Mouse (Mus musculus) embryonic facial prominence, embryonic 13.5 days (tissue): ENCODE data around the gene Mylk2. TPM values are rescaled to one million over a fixed set of nuclear protein-coding genes. Genes with fewer than 3 reads are reported as not detected.

Experiments used
- ATAC-seq: fragments of 200-750 bp; cut with Nextera tagmentation; 2 replicates; pipeline ENCODE4 v1.8.0; 2017; ENCODE audit warnings: low read depth; ENCODE audit not compliant: insufficient number of reproducible peaks, insufficient read depth, low FRiP score, low TSS enrichment
- H3K27ac ChIP-seq: fragments of 300-500 bp; sonication (generic); 2 replicates; pipeline ENCODE4 v1.5.1; 2015; ENCODE audit warnings: moderate library complexity, mild to moderate bottlenecking, inconsistent platforms
- H3K27me3 ChIP-seq: fragments of 300-500 bp; sonication (generic); 2 replicates; pipeline ENCODE4 v1.6.1; 2015; ENCODE audit warnings: mild to moderate bottlenecking, inconsistent platforms
- H3K36me3 ChIP-seq: fragments of 300-500 bp; sonication (generic); 2 replicates; pipeline ENCODE4 v1.6.1; 2015; ENCODE audit warnings: mild to moderate bottlenecking, inconsistent platforms
- H3K4me1 ChIP-seq: fragments of 300-500 bp; sonication (generic); 2 replicates; pipeline ENCODE4 v1.6.1; 2015; ENCODE audit warnings: inconsistent platforms
- H3K4me2 ChIP-seq: fragments of 300-500 bp; sonication (generic); 2 replicates; pipeline ENCODE4 v1.6.1; 2015; ENCODE audit warnings: moderate library complexity, mild to moderate bottlenecking, inconsistent platforms
- H3K4me3 ChIP-seq: fragments of 300-500 bp; sonication (generic); 2 replicates; pipeline ENCODE4 v1.5.1; 2015; ENCODE audit warnings: mild to moderate bottlenecking, inconsistent platforms
- H3K9ac ChIP-seq: fragments of 300-500 bp; sonication (generic); 2 replicates; pipeline ENCODE4 v1.6.1; 2015; ENCODE audit warnings: mild to moderate bottlenecking, inconsistent platforms
- H3K9me3 ChIP-seq: fragments of 300-500 bp; sonication (generic); 2 replicates; pipeline ENCODE4 v1.6.1; 2016; ENCODE audit warnings: inconsistent platforms
- WGBS: fragments of 180-500 bp; shearing (Covaris S2); methylation state at CpG from one replicate; pipeline ENCODE4 v1.1.7; 2015; ENCODE audit warnings: mixed read lengths; 5-methylcytosine and 5-hydroxymethylcytosine counted together
- polyA plus RNA-seq: library from polyadenylated mRNA; unstranded; fragments of >200 nt; fragmentation: Nextera tagmentation; extraction: Ambion mirVana; gene quantifications from 2 replicates; pipeline ENCODE4 v1.2.1, GENCODE M21; 2015

Gene Mylk2
- polyA plus RNA-seq, 1 experiment from 2014 or later = not detected

- Histone ChIP-seq H3K27ac (no peak overlapping the region), H3K36me3 (no peaks in the 10 kb centered on the region; the same call in 1 of the 2 replicates), H3K4me3 (no peak overlapping the region), H3K9me3 (no peaks in the 10 kb centered on the region), H3K4me1 (peaks cover 11% of the 10 kb centered on the region), H3K9ac (no peak overlapping the region), H3K4me2 (no peak overlapping the region), H3K27me3 (no peaks in the 10 kb centered on the region)
- 89% methylated on average over 15 of the region's 15 CpGs for WGBS
- no peak for ATAC-seq
Measured at GRCm38 (mm10) chr2:152901296-152901695, 9.9 kb upstream of the Mylk2 start.

GRCm38 (mm10) chr2:152902658-152903057 is 8.5 kb upstream of the Mylk2 start:
- ATAC-seq = no peak
- no peak overlapping the region for H3K27ac ChIP-seq
- no peak overlapping the region for H3K4me2 ChIP-seq
- H3K36me3 ChIP-seq = no peaks in the 10 kb centered on the region; the same call in 1 of the 2 replicates
- H3K4me1 ChIP-seq = peaks cover 24% of the 10 kb centered on the region
- 23% methylated on average over 3 of the region's 3 CpGs for WGBS
- no peaks in the 10 kb centered on the region for H3K9me3 ChIP-seq
- H3K4me3 ChIP-seq = no peak overlapping the region
- no peak overlapping the region for H3K9ac ChIP-seq
- no peaks in the 10 kb centered on the region for H3K27me3 ChIP-seq

- H3K36me3 ChIP-seq = no peaks in the 10 kb centered on the region; the same call in 1 of the 2 replicates
- H3K27me3 ChIP-seq = no peaks in the 10 kb centered on the region
- peaks cover 25% of the 10 kb centered on the region for H3K4me1 ChIP-seq
- no peaks in the 10 kb centered on the region for H3K9me3 ChIP-seq
- no peak overlapping the region for H3K4me3 ChIP-seq
- H3K9ac ChIP-seq = no peak overlapping the region
- H3K4me2 ChIP-seq = no peak overlapping the region
- ATAC-seq = no peak
- WGBS = 81% methylated on average over 4 of the region's 4 CpGs
- H3K27ac ChIP-seq = no peak overlapping the region
Measured at GRCm38 (mm10) chr2:152903586-152903985, 7.6 kb upstream of the Mylk2 start.

GRCm38 (mm10) chr2:152904127-152904643 is 7.0 kb upstream of the Mylk2 start:
- Histone ChIP-seq H3K27ac (no peak overlapping the region), H3K4me3 (no peak overlapping the region), H3K4me2 (no peak overlapping the region), H3K4me1 (peaks cover 25% of the 10 kb centered on the region), H3K9ac (no peak overlapping the region), H3K9me3 (no peaks in the 10 kb centered on the region), H3K27me3 (peaks cover 1% of the 10 kb centered on the region; the same call in 1 of the 2 replicates), H3K36me3 (no peaks in the 10 kb centered on the region; the same call in 1 of the 2 replicates)
- ATAC-seq = no peak
- 67% methylated on average over 5 of the region's 5 CpGs for WGBS

GRCm38 (mm10) chr2:152905036-152905829 is 5.9 kb upstream of the Mylk2 start:
- Histone ChIP-seq H3K4me1 (peaks cover 25% of the 10 kb centered on the region), H3K9me3 (no peaks in the 10 kb centered on the region), H3K9ac (no peak overlapping the region), H3K27ac (no peak overlapping the region), H3K27me3 (peaks cover 12% of the 10 kb centered on the region; the same call in 1 of the 2 replicates), H3K4me2 (no peak overlapping the region), H3K36me3 (no peaks in the 10 kb centered on the region), H3K4me3 (no peak overlapping the region)
- no peak for ATAC-seq
- 43% methylated on average over 11 of the region's 11 CpGs for WGBS

- H3K9me3 ChIP-seq = no peaks in the 10 kb centered on the region
- H3K27me3 ChIP-seq = peaks cover 24% of the 10 kb centered on the region
- H3K27ac ChIP-seq = no peak overlapping the region
- H3K9ac ChIP-seq = no peak overlapping the region
- H3K4me1 ChIP-seq = peaks cover 25% of the 10 kb centered on the region
- no peak overlapping the region for H3K4me2 ChIP-seq
- H3K36me3 ChIP-seq = no peaks in the 10 kb centered on the region
- no peak for ATAC-seq
- 52% methylated on average over 9 of the region's 9 CpGs for WGBS
- no peak overlapping the region for H3K4me3 ChIP-seq
Measured at GRCm38 (mm10) chr2:152906274-152907037, 4.7 kb upstream of the Mylk2 start.

GRCm38 (mm10) chr2:152907114-152907943 is 3.8 kb upstream of the Mylk2 start:
- peaks cover 33% of the 10 kb centered on the region for H3K27me3 ChIP-seq
- no peak overlapping the region for H3K4me2 ChIP-seq
- H3K36me3 ChIP-seq = no peaks in the 10 kb centered on the region
- no peak for ATAC-seq
- H3K27ac ChIP-seq = no peak overlapping the region
- peaks cover 23% of the 10 kb centered on the region for H3K4me1 ChIP-seq
- no peak overlapping the region for H3K9ac ChIP-seq
- H3K4me3 ChIP-seq = no peak overlapping the region
- WGBS = 51% methylated on average over 14 of the region's 14 CpGs
- no peaks in the 10 kb centered on the region for H3K9me3 ChIP-seq

- peaks cover 50% of the 10 kb centered on the region for H3K27me3 ChIP-seq
- no peak overlapping the region for H3K27ac ChIP-seq
- ATAC-seq = no peak
- no peak overlapping the region for H3K4me3 ChIP-seq
- peaks cover 24% of the 10 kb centered on the region for H3K4me1 ChIP-seq
- no peaks in the 10 kb centered on the region for H3K36me3 ChIP-seq
- H3K9ac ChIP-seq = no peak overlapping the region
- 75% methylated on average over 6 of the region's 6 CpGs for WGBS
- H3K4me2 ChIP-seq = no peak overlapping the region
- H3K9me3 ChIP-seq = no peaks in the 10 kb centered on the region
Measured at GRCm38 (mm10) chr2:152909848-152910247, 1.3 kb upstream of the Mylk2 start.

- Histone ChIP-seq H3K4me3 (no peak overlapping the region), H3K27ac (no peak overlapping the region), H3K4me1 (peaks cover 15% of the 10 kb centered on the region), H3K9me3 (no peaks in the 10 kb centered on the region), H3K9ac (no peak overlapping the region), H3K4me2 (no peak overlapping the region), H3K36me3 (no peaks in the 10 kb centered on the region), H3K27me3 (peaks cover 55% of the 10 kb centered on the region)
- ATAC-seq = no peak
- WGBS = 26% methylated on average over 6 of the region's 6 CpGs
Measured at GRCm38 (mm10) chr2:152911432-152911831, 280 bp downstream of the Mylk2 start.

- 16% methylated on average over 7 of the region's 7 CpGs for WGBS
- Histone ChIP-seq H3K36me3 (no peaks in the 10 kb centered on the region), H3K27ac (no peak overlapping the region), H3K4me3 (no peak overlapping the region), H3K9me3 (no peaks in the 10 kb centered on the region), H3K4me2 (no peak overlapping the region), H3K4me1 (peaks cover 3% of the 10 kb centered on the region; the same call in 1 of the 2 replicates), H3K27me3 (peaks cover 62% of the 10 kb centered on the region), H3K9ac (no peak overlapping the region)
- no peak for ATAC-seq
Measured at GRCm38 (mm10) chr2:152913471-152913870, 2.3 kb downstream of the Mylk2 start.
